Mouse (Mus musculus) midbrain, embryonic 16.5 days (tissue): ENCODE measurements around the gene Acmsd. TPM values are rescaled to one million over a fixed set of nuclear protein-coding genes. Genes with fewer than 3 reads are reported as not detected.

Experiments
- ATAC-seq: fragments of 200-750 bp; cut with Nextera tagmentation; 2 replicates; pipeline ENCODE4 v1.8.0; 2017; ENCODE audit warnings: moderate TSS enrichment
- H3K27ac ChIP-seq: fragments of 300-500 bp; sonication (generic); 2 replicates; pipeline ENCODE4 v1.5.1; 2014; ENCODE audit warnings: mild to moderate bottlenecking, low read length, mixed read lengths
- H3K27me3 ChIP-seq: fragments of 300-500 bp; sonication (generic); 2 replicates; pipeline ENCODE4 v1.6.1; 2014; ENCODE audit warnings: low read depth, low read length, mixed read lengths; ENCODE audit not compliant: control insufficient read depth, insufficient read depth
- H3K36me3 ChIP-seq: fragments of 300-500 bp; sonication (generic); 2 replicates; pipeline ENCODE4 v1.6.1; 2014; ENCODE audit warnings: mild to moderate bottlenecking, low read length, moderate library complexity, mixed read lengths; ENCODE audit not compliant: control insufficient read depth, insufficient read depth
- H3K4me1 ChIP-seq: fragments of 300-500 bp; sonication (generic); 2 replicates; pipeline ENCODE4 v1.6.1; 2014; ENCODE audit warnings: mild to moderate bottlenecking, low read length, mixed read lengths; ENCODE audit not compliant: control insufficient read depth, insufficient read depth
- H3K4me2 ChIP-seq: fragments of 300-500 bp; sonication (generic); 2 replicates; pipeline ENCODE4 v1.6.1; 2014; ENCODE audit warnings: mild to moderate bottlenecking, low read length, mixed read lengths
- H3K4me3 ChIP-seq: fragments of 300-500 bp; sonication (generic); 2 replicates; pipeline ENCODE4 v1.5.1; 2014; ENCODE audit warnings: low read depth, mild to moderate bottlenecking, low read length, moderate library complexity, mixed read lengths
- H3K9ac ChIP-seq: fragments of 300-500 bp; sonication (generic); 2 replicates; pipeline ENCODE4 v1.6.1; 2014; ENCODE audit warnings: low read depth, low read length, mixed read lengths
- H3K9me3 ChIP-seq: fragments of 300-500 bp; sonication (generic); replicated peaks from 2 replicates; pipeline ENCODE4 v1.6.1; 2014; ENCODE audit warnings: mild to moderate bottlenecking, low read length, mixed read lengths; ENCODE audit not compliant: control insufficient read depth, poor library complexity, severe bottlenecking
- WGBS: fragments of 180-500 bp; shearing (Covaris S2); extraction: QIAGEN DNeasy Blood & Tissue Kit; methylation state at CpG from one replicate; pipeline ENCODE4 v1.1.7; 2014; 5-methylcytosine and 5-hydroxymethylcytosine counted together
- polyA plus RNA-seq: library from polyadenylated mRNA; unstranded; fragments of >200 nt; fragmentation: Nextera tagmentation; extraction: Ambion mirVana; gene quantifications from 2 replicates; pipeline ENCODE4 v1.2.1, GENCODE M21; 2015

Acmsd gene
- polyA plus RNA-seq, 1 experiment from 2014 or later, result not detected

GRCm38 (mm10) chr1:127785882-127786281 lies 56.7 kb downstream of the Acmsd start:
- ATAC-seq, result no peak
- H3K9me3 ChIP-seq, result no peaks in the 10 kb centered on the region
- no peak overlapping the region for H3K4me3 ChIP-seq
- H3K4me2 ChIP-seq, result no peak overlapping the region
- peaks cover 26% of the 10 kb centered on the region for H3K4me1 ChIP-seq
- H3K27ac ChIP-seq, result no peak overlapping the region
- no peak overlapping the region for H3K9ac ChIP-seq
- no peaks in the 10 kb centered on the region for H3K27me3 ChIP-seq
- 72% methylated on average over 1 of the region's 1 CpGs for WGBS
- H3K36me3 ChIP-seq, result no peaks in the 10 kb centered on the region

- Histone ChIP-seq H3K27me3 (no peaks in the 10 kb centered on the region), H3K4me3 (no peak overlapping the region), H3K36me3 (no peaks in the 10 kb centered on the region; the same call in 1 of the 2 replicates), H3K9ac (no peak overlapping the region), H3K27ac (no peak overlapping the region), H3K9me3 (no peaks in the 10 kb centered on the region), H3K4me2 (no peak overlapping the region), H3K4me1 (peaks cover 5% of the 10 kb centered on the region; the same call in 1 of the 2 replicates)
- no peak for ATAC-seq
- 86% methylated on average over 6 of the region's 6 CpGs for WGBS
Observed at GRCm38 (mm10) chr1:127788943-127789342, 59.7 kb downstream of the Acmsd start.

GRCm38 (mm10) chr1:127793459-127793858 lies 64.2 kb downstream of the Acmsd start:
- H3K27me3 ChIP-seq, result no peaks in the 10 kb centered on the region
- H3K4me1 ChIP-seq, result peaks cover 2% of the 10 kb centered on the region; the same call in 1 of the 2 replicates
- no peaks in the 10 kb centered on the region; the same call in 1 of the 2 replicates for H3K36me3 ChIP-seq
- no peak for ATAC-seq
- H3K4me3 ChIP-seq, result no peak overlapping the region
- H3K9me3 ChIP-seq, result no peaks in the 10 kb centered on the region
- no peak overlapping the region for H3K4me2 ChIP-seq
- WGBS, result 98% methylated on average over 1 of the region's 1 CpGs
- H3K27ac ChIP-seq, result no peak overlapping the region
- no peak overlapping the region for H3K9ac ChIP-seq

- H3K27ac ChIP-seq, result no peak overlapping the region
- no peaks in the 10 kb centered on the region for H3K27me3 ChIP-seq
- H3K9me3 ChIP-seq, result no peaks in the 10 kb centered on the region
- H3K4me1 ChIP-seq, result no peaks in the 10 kb centered on the region; the same call in 1 of the 2 replicates
- no peak overlapping the region for H3K9ac ChIP-seq
- WGBS, result 90% methylated on average over 6 of the region's 6 CpGs
- H3K4me3 ChIP-seq, result no peak overlapping the region
- no peaks in the 10 kb centered on the region; the same call in 1 of the 2 replicates for H3K36me3 ChIP-seq
- no peak for ATAC-seq
- H3K4me2 ChIP-seq, result no peak overlapping the region
Observed at GRCm38 (mm10) chr1:127795087-127795769, 66.0 kb downstream of the Acmsd start.

GRCm38 (mm10) chr1:127796341-127796740 lies 67.1 kb downstream of the Acmsd start:
- Histone ChIP-seq H3K9me3 (no peaks in the 10 kb centered on the region), H3K4me2 (no peak overlapping the region), H3K27ac (no peak overlapping the region), H3K27me3 (no peaks in the 10 kb centered on the region), H3K4me3 (no peak overlapping the region), H3K4me1 (no peaks in the 10 kb centered on the region; the same call in 1 of the 2 replicates), H3K36me3 (no peaks in the 10 kb centered on the region; the same call in 1 of the 2 replicates), H3K9ac (no peak overlapping the region)
- no peak for ATAC-seq
- WGBS, result 75% methylated on average over 4 of the region's 4 CpGs

DNA sequence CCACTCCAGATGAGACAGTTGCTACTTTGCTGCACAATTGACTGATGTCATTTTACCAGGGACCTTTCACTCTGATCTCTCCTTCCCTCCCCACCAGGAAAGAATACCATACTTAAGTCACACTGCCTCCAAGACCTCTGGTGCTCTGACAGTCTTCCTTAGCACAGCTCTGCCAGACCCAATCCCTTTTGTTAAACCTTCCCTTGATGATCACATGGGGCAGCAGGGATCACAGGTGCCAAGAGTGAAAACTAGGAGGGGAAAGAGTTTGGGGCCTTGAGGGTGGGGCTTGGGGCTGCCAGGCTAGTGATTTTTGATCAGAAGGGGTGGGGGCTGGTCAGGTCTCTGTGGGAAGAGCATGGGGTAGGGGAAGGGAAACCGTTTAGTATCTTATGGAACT lies 67.5 kb downstream of the Acmsd start:
- Histone ChIP-seq H3K36me3 (no peaks in the 10 kb centered on the region; the same call in 1 of the 2 replicates), H3K27ac (no peak overlapping the region), H3K9ac (no peak overlapping the region), H3K9me3 (no peaks in the 10 kb centered on the region), H3K4me1 (no peaks in the 10 kb centered on the region; the same call in 1 of the 2 replicates), H3K27me3 (no peaks in the 10 kb centered on the region), H3K4me3 (no peak overlapping the region), H3K4me2 (no peak overlapping the region)
- no peak for ATAC-seq
- 76% methylated on average over 1 of the region's 1 CpGs for WGBS

GRCm38 (mm10) chr1:127802916-127803315 lies 73.7 kb downstream of the Acmsd start:
- no peak for ATAC-seq
- 85% methylated on average over 8 of the region's 8 CpGs for WGBS
- H3K4me3 ChIP-seq, result no peak overlapping the region
- no peaks in the 10 kb centered on the region for H3K27me3 ChIP-seq
- H3K9me3 ChIP-seq, result no peaks in the 10 kb centered on the region
- peaks cover 16% of the 10 kb centered on the region for H3K36me3 ChIP-seq
- H3K9ac ChIP-seq, result no peak overlapping the region
- H3K27ac ChIP-seq, result no peak overlapping the region
- no peak overlapping the region for H3K4me2 ChIP-seq
- H3K4me1 ChIP-seq, result no peaks in the 10 kb centered on the region

DNA sequence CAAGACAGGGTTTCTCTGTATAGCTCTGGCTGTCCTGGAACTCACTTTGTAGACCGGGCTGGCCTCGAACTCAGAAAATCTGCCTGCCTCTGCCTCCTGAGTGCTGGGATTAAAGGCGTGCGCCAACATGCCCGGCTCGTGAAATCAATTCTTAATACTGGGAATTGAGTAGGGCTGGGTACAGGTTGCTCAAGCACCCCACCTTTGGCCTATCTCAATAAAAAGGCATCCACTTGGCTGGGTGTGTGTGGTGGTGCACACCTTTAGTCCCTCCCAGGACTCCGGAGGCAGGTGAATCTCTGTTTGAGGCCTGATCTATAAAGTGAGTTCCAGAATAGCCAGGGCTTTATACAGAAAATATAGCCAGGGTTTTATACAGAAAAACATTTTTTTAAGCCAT lies 79.5 kb downstream of the Acmsd start:
- H3K4me2 ChIP-seq, result no peak overlapping the region
- no peaks in the 10 kb centered on the region for H3K9me3 ChIP-seq
- H3K27me3 ChIP-seq, result no peaks in the 10 kb centered on the region
- 94% methylated on average over 7 of the region's 7 CpGs for WGBS
- H3K4me3 ChIP-seq, result no peak overlapping the region
- no peaks in the 10 kb centered on the region for H3K36me3 ChIP-seq
- H3K4me1 ChIP-seq, result no peaks in the 10 kb centered on the region
- no peak overlapping the region for H3K27ac ChIP-seq
- H3K9ac ChIP-seq, result no peak overlapping the region
- no peak for ATAC-seq

DNA sequence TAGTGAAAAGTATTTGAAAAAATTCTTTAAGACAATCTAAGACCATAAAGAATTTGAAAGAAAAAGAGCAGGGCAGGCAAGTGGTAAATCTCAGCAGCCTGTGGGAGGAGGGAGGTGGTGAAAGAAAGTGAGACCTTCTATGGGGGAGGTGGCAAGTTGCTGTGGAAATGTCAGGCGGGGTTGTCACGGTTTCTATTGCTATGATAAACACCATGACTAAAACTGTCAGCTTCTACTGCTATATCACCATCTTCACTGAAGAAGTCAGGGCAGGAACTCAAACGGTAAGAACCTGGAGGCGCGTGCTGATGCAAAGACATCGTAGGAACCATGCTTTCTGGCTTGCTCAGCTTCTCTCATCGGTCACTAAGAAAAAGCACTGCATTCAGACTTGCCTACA lies 83.7 kb downstream of the Acmsd start:
- Histone ChIP-seq H3K9me3 (no peaks in the 10 kb centered on the region), H3K9ac (no peak overlapping the region), H3K4me3 (no peak overlapping the region), H3K4me1 (no peaks in the 10 kb centered on the region), H3K36me3 (no peaks in the 10 kb centered on the region), H3K27ac (no peak overlapping the region), H3K27me3 (no peaks in the 10 kb centered on the region), H3K4me2 (no peak overlapping the region)
- ATAC-seq, result no peak
- WGBS, result 61% methylated on average over 7 of the region's 7 CpGs
